Comparison of ENCODE assay signal across 7 mouse cellular contexts in genomic region chrX:167381583-167382046, GRCm38 (mm10). TPM values are rescaled to one million over a fixed set of nuclear protein-coding genes. Genes with fewer than 3 reads are reported as not detected.
DNase-seq lines count a peak whose midpoint lies in the region; ATAC-seq and TF ChIP-seq lines count a peak whose summit lies in the region.

No protein-coding gene starts in this region.

- ATAC-seq in hindbrain, embryonic 14.5 days (ENCODE audit: low FRiP score): no peak
- peak; percentile 45; the same call in 1 of the 2 replicates for ATAC-seq in neural tube, embryonic 12.5 days (ENCODE audit: low FRiP score, low read depth)

- H3K4me2 ChIP-seq in hindbrain, embryonic 14.5 days (replicated peaks): peak overlapping the region; percentile 71
- peak overlapping the region; percentile 74 for H3K4me2 ChIP-seq in neural tube, embryonic 12.5 days (replicated peaks)

- H3K27me3 ChIP-seq in spleen, adult 2 months (ENCODE audit: control insufficient read depth, insufficient read depth, low read length): no peaks in the 10 kb centered on the region
- H3K27me3 ChIP-seq in embryonic facial prominence, embryonic 10.5 days (replicated peaks; ENCODE audit: low read depth, poor library complexity, severe bottlenecking): peaks cover 90% of the 10 kb centered on the region
- H3K27me3 ChIP-seq in hindbrain, embryonic 14.5 days (ENCODE audit: control insufficient read depth, insufficient read depth, low read length): peaks cover 25% of the 10 kb centered on the region
- no peaks in the 10 kb centered on the region for H3K27me3 ChIP-seq in liver, adult 2 months (ENCODE audit: control insufficient read depth, insufficient read depth, low read length)
- H3K27me3 ChIP-seq in neural tube, embryonic 12.5 days (replicated peaks): peaks cover 3% of the 10 kb centered on the region; the same call in 1 of the 2 replicates

- no peaks in the 10 kb centered on the region for H3K79me2 ChIP-seq in liver, adult 2 months (ENCODE audit: control insufficient read depth, insufficient read depth, low read length)

- peak overlapping the region; percentile 61 for H3K9ac ChIP-seq in hindbrain, embryonic 14.5 days
- peak overlapping the region; percentile 71 for H3K9ac ChIP-seq in liver, adult 2 months (ENCODE audit: low read depth, low read length)
- H3K9ac ChIP-seq in neural tube, embryonic 12.5 days: peak overlapping the region; percentile 57

- no peak for DNase-seq in spleen, adult 2 months (ENCODE audit: low read depth in 1 of 2, low spot score in 2 of 2)
- no peak for DNase-seq in spleen, postnatal 36 days (ENCODE audit: low spot score in 2 of 2)
- DNase-seq in embryonic facial prominence, embryonic 10.5 days (ENCODE audit: low spot score): no peak
- no peak for DNase-seq in hindbrain, embryonic 14.5 days (ENCODE audit: low spot score)
- peak; percentile 17 for DNase-seq in liver, adult 2 months (ENCODE audit: extremely low read depth, low read depth, low spot score)
- no peak for DNase-seq in left cerebral cortex, adult 9 months (ENCODE audit: low spot score in 2 of 2)

- 21% methylated on average over 18 of the region's 18 CpGs for WGBS in spleen, adult 2 months
- WGBS in embryonic facial prominence, embryonic 10.5 days: 28% methylated on average over 18 of the region's 18 CpGs
- WGBS in hindbrain, embryonic 14.5 days: 21% methylated on average over 18 of the region's 18 CpGs
- WGBS in liver, adult 2 months: 7% methylated on average over 18 of the region's 18 CpGs
- WGBS in neural tube, embryonic 12.5 days: 13% methylated on average over 18 of the region's 18 CpGs

- TF ChIP-seq CTCF in spleen, adult 2 months (IDR thresholded peaks at IDR 0.05; ENCODE audit: extremely low read depth, insufficient read depth, insufficient read length, insufficient replicate concordance): no peak
- TF ChIP-seq CTCF in liver, adult 2 months (IDR thresholded peaks at IDR 0.05; ENCODE audit: low read depth, low read length): no peak

- no peaks in the 10 kb centered on the region for H3K9me3 ChIP-seq in embryonic facial prominence, embryonic 10.5 days
- H3K9me3 ChIP-seq in hindbrain, embryonic 14.5 days (ENCODE audit: control insufficient read depth, low read length): no peaks in the 10 kb centered on the region
- H3K9me3 ChIP-seq in neural tube, embryonic 12.5 days: no peaks in the 10 kb centered on the region

- no peak for TF ChIP-seq POLR2A in spleen, adult 2 months (IDR thresholded peaks at IDR 0.05; ENCODE audit: low read depth, low read length)
- TF ChIP-seq POLR2A in liver, adult 2 months (IDR thresholded peaks at IDR 0.05; ENCODE audit: extremely low read depth, insufficient read depth, low read length): no peak

- H3K27ac ChIP-seq in spleen, adult 2 months (ENCODE audit: insufficient read depth, low read length): no peak overlapping the region
- H3K27ac ChIP-seq in embryonic facial prominence, embryonic 10.5 days (replicated peaks): peak overlapping the region; percentile 87
- H3K27ac ChIP-seq in hindbrain, embryonic 14.5 days: no peak overlapping the region
- H3K27ac ChIP-seq in liver, adult 2 months (replicated peaks; ENCODE audit: insufficient read depth, low read depth, low read length): no peak overlapping the region
- H3K27ac ChIP-seq in neural tube, embryonic 12.5 days: no peak overlapping the region

- peak overlapping the region; percentile 77 for H3K4me3 ChIP-seq in spleen, adult 2 months (ENCODE audit: extremely low read depth, insufficient read depth, insufficient read length)
- peak overlapping the region; percentile 67 for H3K4me3 ChIP-seq in embryonic facial prominence, embryonic 10.5 days
- peak overlapping the region; percentile 52 for H3K4me3 ChIP-seq in hindbrain, embryonic 14.5 days (replicated peaks; ENCODE audit: low read length)
- H3K4me3 ChIP-seq in liver, adult 2 months (ENCODE audit: insufficient read depth, low read depth, low read length): peak overlapping the region; percentile 68
- peak overlapping the region; percentile 51 for H3K4me3 ChIP-seq in neural tube, embryonic 12.5 days

- H3K4me1 ChIP-seq in spleen, adult 2 months (ENCODE audit: control insufficient read depth, insufficient read depth, insufficient read length): no peaks in the 10 kb centered on the region; the same call in 1 of the 2 replicates
- no peaks in the 10 kb centered on the region for H3K4me1 ChIP-seq in embryonic facial prominence, embryonic 10.5 days
- H3K4me1 ChIP-seq in hindbrain, embryonic 14.5 days (replicated peaks; ENCODE audit: control insufficient read depth, insufficient read depth, low read length): no peaks in the 10 kb centered on the region
- H3K4me1 ChIP-seq in liver, adult 2 months (ENCODE audit: control insufficient read depth, insufficient read depth, low read length): peaks cover 3% of the 10 kb centered on the region
- H3K4me1 ChIP-seq in neural tube, embryonic 12.5 days: no peaks in the 10 kb centered on the region

- no peaks in the 10 kb centered on the region for H3K36me3 ChIP-seq in spleen, adult 2 months (ENCODE audit: control insufficient read depth, insufficient read depth, low read length)
- no peaks in the 10 kb centered on the region for H3K36me3 ChIP-seq in embryonic facial prominence, embryonic 10.5 days (replicated peaks)
- no peaks in the 10 kb centered on the region for H3K36me3 ChIP-seq in hindbrain, embryonic 14.5 days (replicated peaks; ENCODE audit: control insufficient read depth, insufficient read depth)
- H3K36me3 ChIP-seq in liver, adult 2 months (ENCODE audit: control insufficient read depth, insufficient read depth, low read length): no peaks in the 10 kb centered on the region
- H3K36me3 ChIP-seq in neural tube, embryonic 12.5 days: no peaks in the 10 kb centered on the region

RNA-seq across cellular contexts. Expression of gene Prps2, which starts 0.9 kb away (rescaled TPM):
- polyA plus RNA-seq in spleen, adult 2 months (2012; rRNA removed): 19.7 and 26.6 TPM in 2 replicates
- 22.1 and 23.2 TPM in 2 replicates for polyA plus RNA-seq in embryonic facial prominence, embryonic 10.5 days (2016; fragmentation: Nextera tagmentation; extraction: Ambion mirVana)
- polyA plus RNA-seq in hindbrain, embryonic 14.5 days (2014; fragmentation: Nextera tagmentation; extraction: Ambion mirVana): 14.7 and 20.6 TPM in 2 replicates
- total RNA-seq in liver, adult 2 months (2014; rRNA removed): 11.9 and 12.4 TPM in 2 replicates
- 8.5 and 12.9 TPM in 2 replicates for polyA plus RNA-seq in liver, adult 2 months (2012; rRNA removed)
- polyA plus RNA-seq in neural tube, embryonic 12.5 days (2016; fragmentation: Nextera tagmentation; extraction: Ambion mirVana): 13.0 and 14.3 TPM in 2 replicates

RNA-seq across cellular contexts. Expression of gene Tlr7, which starts 51.3 kb away (rescaled TPM):
- 1.8 and 2.6 TPM in 2 replicates for polyA plus RNA-seq in spleen, adult 2 months (2012; rRNA removed)
- 0.16 and 0.19 TPM in 2 replicates for polyA plus RNA-seq in embryonic facial prominence, embryonic 10.5 days (2016; fragmentation: Nextera tagmentation; extraction: Ambion mirVana)
- polyA plus RNA-seq in hindbrain, embryonic 14.5 days (2014; fragmentation: Nextera tagmentation; extraction: Ambion mirVana): 0.86 and 0.91 TPM in 2 replicates
- total RNA-seq in liver, adult 2 months (2014; rRNA removed): 1.3 and 1.5 TPM in 2 replicates
- 0.05 and 0.42 TPM in 2 replicates for polyA plus RNA-seq in liver, adult 2 months (2012; rRNA removed)
- 0.34 and 0.38 TPM in 2 replicates for polyA plus RNA-seq in neural tube, embryonic 12.5 days (2016; fragmentation: Nextera tagmentation; extraction: Ambion mirVana)
